ENCODE assay signal across 1 mouse cellular context in the genomic region with DNA sequence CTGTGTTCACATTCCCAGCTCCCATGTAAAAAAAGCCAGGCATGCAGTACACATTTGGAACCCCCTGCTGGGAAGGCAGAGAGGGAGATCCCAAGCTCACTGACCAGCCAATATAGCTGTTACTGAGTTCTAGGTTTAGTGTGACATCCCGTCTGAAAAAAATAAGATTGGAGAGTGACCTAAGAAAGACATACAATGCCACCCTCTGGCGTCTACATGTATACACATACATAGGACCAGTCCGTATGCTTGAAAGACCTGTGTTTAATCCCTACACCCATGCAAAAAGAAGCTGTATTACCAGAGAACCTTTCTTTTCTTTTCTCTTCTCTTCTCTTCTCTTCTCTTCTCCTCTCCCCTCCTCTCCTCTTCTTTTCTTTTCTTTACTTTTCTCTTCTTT.
TF ChIP-seq lines count a peak whose summit lies in the region.

No protein-coding gene starts in this region.

TF ChIP-seq in MEL, 35 proteins besides CTCF, POLR2A, EP300 and RAD21:
- no peak for TF ChIP-seq GABPA (IDR thresholded peaks at IDR 0.05; ENCODE audit: low read depth, low read length)
- no peak for TF ChIP-seq MYB (IDR thresholded peaks at IDR 0.05; ENCODE audit: low read depth, low read length)
- no peak for TF ChIP-seq ZKSCAN1 (IDR thresholded peaks at IDR 0.05; ENCODE audit: low read depth, low read length)
- no peak for TF ChIP-seq NELFE (IDR thresholded peaks at IDR 0.05; ENCODE audit: low read depth, low read length)
- TF ChIP-seq UBTF (IDR thresholded peaks at IDR 0.05; ENCODE audit: borderline replicate concordance, insufficient read depth, low read depth, low read length), result no peak
- no peak for TF ChIP-seq MAZ (IDR thresholded peaks at IDR 0.05; ENCODE audit: low read depth, low read length)
- TF ChIP-seq NRF1 (IDR thresholded peaks at IDR 0.05; ENCODE audit: insufficient read depth, low read depth, low read length, poor library complexity, severe bottlenecking), result no peak
- TF ChIP-seq USF1 (IDR thresholded peaks at IDR 0.05; ENCODE audit: low read depth, low read length), result no peak
- no peak for TF ChIP-seq TAL1 (IDR thresholded peaks at IDR 0.05; ENCODE audit: low read length)
- TF ChIP-seq MEF2A (IDR thresholded peaks at IDR 0.05; ENCODE audit: extremely low read depth, insufficient replicate concordance, low read depth, low read length, poor library complexity, severe bottlenecking), result no peak
- TF ChIP-seq POLR2AphosphoS2 (IDR thresholded peaks at IDR 0.05; ENCODE audit: low read length), result no peak
- no peak for TF ChIP-seq CHD2 (IDR thresholded peaks at IDR 0.05; ENCODE audit: low read length)
- no peak for TF ChIP-seq CHD1 (IDR thresholded peaks at IDR 0.05; ENCODE audit: low read depth, low read length)
- no peak for TF ChIP-seq GATA1 (IDR thresholded peaks at IDR 0.05; ENCODE audit: low read depth, low read length)
- TF ChIP-seq ZMIZ1 (IDR thresholded peaks at IDR 0.05; ENCODE audit: low read depth, low read length), result no peak
- no peak for TF ChIP-seq MXI1 (IDR thresholded peaks at IDR 0.05; ENCODE audit: low read depth, low read length)
- no peak for TF ChIP-seq POLR2AphosphoS5 (IDR thresholded peaks at IDR 0.05; ENCODE audit: borderline replicate concordance, low read depth, low read length)
- no peak for TF ChIP-seq SMC3 (IDR thresholded peaks at IDR 0.05; ENCODE audit: low read depth, low read length)
- no peak for TF ChIP-seq JUND (IDR thresholded peaks at IDR 0.05; ENCODE audit: low read depth, low read length)
- TF ChIP-seq KAT2A (conservative IDR thresholded peaks at IDR 0.05; ENCODE audit: low read depth, low read length), result no peak
